Mouse (Mus musculus) spleen, adult 12 weeks (tissue): ENCODE results near the gene Atxn2.
A peak's percentile ranks its signal among the peaks of the same experiment; 100 is the strongest.
"Not testable (repeated sequence)": the region's sequence is repeated elsewhere in the genome, so short reads cannot be mapped to it uniquely, and the experiment has no call there.

Experiments used
- DNase-seq: peaks from one replicate; pipeline ENCODE4 v3.0.0; 2022; ENCODE audit warnings: low spot score

The Atxn2 gene

GRCm38 (mm10) chr5:121711174-121711927, at the start of gene Atxn2:
TSS of gene Atxn2 (plus strand) at chr5:121711337.
- peak; percentile 74 for DNase-seq

GRCm38 (mm10) chr5:121661494-121661893, 49.6 kb upstream of the Atxn2 start:
- DNase-seq: no peak

GRCm38 (mm10) chr5:121663456-121663855, 47.7 kb upstream of the Atxn2 start:
- DNase-seq: no peak

- DNase-seq: no peak
Measured at GRCm38 (mm10) chr5:121664078-121664477, 47.1 kb upstream of the Atxn2 start.

- no peak for DNase-seq
Measured at GRCm38 (mm10) chr5:121664971-121665370, 46.2 kb upstream of the Atxn2 start.

GRCm38 (mm10) chr5:121667067-121667466, 44.1 kb upstream of the Atxn2 start:
- no peak for DNase-seq

- DNase-seq: no peak
Measured at GRCm38 (mm10) chr5:121668411-121668810, 42.7 kb upstream of the Atxn2 start.

- peak; percentile 42 for DNase-seq
Measured at GRCm38 (mm10) chr5:121670412-121670811, 40.7 kb upstream of the Atxn2 start.

- no peak for DNase-seq
Measured at GRCm38 (mm10) chr5:121682250-121682649, 28.9 kb upstream of the Atxn2 start.

- no peak for DNase-seq
Measured at GRCm38 (mm10) chr5:121685495-121685894, 25.6 kb upstream of the Atxn2 start.

- DNase-seq: no peak
Measured at GRCm38 (mm10) chr5:121686113-121686898, 24.8 kb upstream of the Atxn2 start.

- no peak for DNase-seq
Measured at GRCm38 (mm10) chr5:121690482-121691211, 20.5 kb upstream of the Atxn2 start.

- DNase-seq: not testable (repeated sequence)
Measured at GRCm38 (mm10) chr5:121691436-121691835, 19.7 kb upstream of the Atxn2 start.

- DNase-seq: no peak
Measured at GRCm38 (mm10) chr5:121692897-121693296, 18.2 kb upstream of the Atxn2 start.

- no peak for DNase-seq
Measured at GRCm38 (mm10) chr5:121696761-121697160, 14.4 kb upstream of the Atxn2 start.

- no peak for DNase-seq
Measured at GRCm38 (mm10) chr5:121699891-121700290, 11.2 kb upstream of the Atxn2 start.

- DNase-seq: no peak
Measured at GRCm38 (mm10) chr5:121700496-121700895, 10.6 kb upstream of the Atxn2 start.

GRCm38 (mm10) chr5:121701111-121701769, 9.9 kb upstream of the Atxn2 start:
- DNase-seq: peak; percentile 62

- no peak for DNase-seq
Measured at GRCm38 (mm10) chr5:121703341-121703740, 7.8 kb upstream of the Atxn2 start.

GRCm38 (mm10) chr5:121704512-121705248, 6.5 kb upstream of the Atxn2 start:
- DNase-seq: no peak

GRCm38 (mm10) chr5:121710402-121710801, 735 bp upstream of the Atxn2 start:
- DNase-seq: no peak
